Mouse (Mus musculus): ENCODE results near the gene Celf6. TPM values are rescaled to one million over a fixed set of nuclear protein-coding genes. Genes with fewer than 3 reads are reported as not detected.

Gene Celf6
- polyA plus RNA-seq, 1 experiment = 1.0 TPM

Other genes with a start within 250 kb of the Celf6 start
- gene Bbs4, start 224.4 kb upstream of the Celf6 start, polyA plus RNA-seq (2012; rRNA removed) = 1.2 and 1.5 TPM in 2 replicates
- 14.3 and 19.3 TPM in 2 replicates for gene Arih1, start 91.3 kb upstream of the Celf6 start, polyA plus RNA-seq (2012; rRNA removed)
- 95.5 and 107 TPM in 2 replicates for gene Hexa, start 38.4 kb upstream of the Celf6 start, polyA plus RNA-seq (2012; rRNA removed)
- 0.43 TPM in 1 of 2 replicates, not detected in the other for gene Tmem202, start 38.1 kb upstream of the Celf6 start, polyA plus RNA-seq (2012; rRNA removed)
- 21.6 and 22.4 TPM in 2 replicates for gene Parp6, start 39.4 kb downstream of the Celf6 start, polyA plus RNA-seq (2012; rRNA removed)
- gene Pkm, start 78.5 kb downstream of the Celf6 start, polyA plus RNA-seq (2012; rRNA removed) = 391 and 778 TPM in 2 replicates
- 3.7 and 11.0 TPM in 2 replicates for gene Gramd2, start 102.2 kb downstream of the Celf6 start, polyA plus RNA-seq (2012; rRNA removed)
- 2.3 and 2.9 TPM in 2 replicates for gene Senp8, start 172.8 kb downstream of the Celf6 start, polyA plus RNA-seq (2012; rRNA removed)
- gene Myo9a, start 173.0 kb downstream of the Celf6 start, polyA plus RNA-seq (2012; rRNA removed) = 1.0 and 1.7 TPM in 2 replicates

All from large intestine, adult 2 months (tissue).